Mouse (Mus musculus) myocyte (in vitro differentiated cells): ENCODE measurements around the gene Cpa4. TPM values are rescaled to one million over a fixed set of nuclear protein-coding genes. Genes with fewer than 3 reads are reported as not detected.

ENCODE experiments used
- H3K27me3 ChIP-seq: one replicate; pipeline ENCODE4 v1.6.1; 2011; ENCODE audit not compliant: control insufficient read depth, insufficient read depth, insufficient read length
- H3K36me3 ChIP-seq: one replicate; pipeline ENCODE4 v1.6.1; 2011; ENCODE audit not compliant: control insufficient read depth, insufficient read depth
- H3K4me2 ChIP-seq: one replicate; pipeline ENCODE4 v1.6.1; 2011; ENCODE audit warnings: low read depth, control low read depth
- H3K4me3 ChIP-seq: one replicate; pipeline ENCODE4 v1.5.1; 2011; ENCODE audit warnings: mild to moderate bottlenecking, control low read depth, moderate library complexity
- H3K79me2 ChIP-seq: one replicate; pipeline ENCODE4 v1.6.1; 2011; ENCODE audit not compliant: control insufficient read depth, insufficient read depth
- H3ac ChIP-seq: one replicate; pipeline ENCODE4 v1.6.1; 2011; ENCODE audit not compliant: control insufficient read depth, insufficient read length
- CEBPB ChIP-seq: IDR thresholded peaks from 2 replicates; pipeline ENCODE4 v1.6.1; 2011; ENCODE audit warnings: mild to moderate bottlenecking, moderate library complexity; ENCODE audit not compliant: poor library complexity, insufficient read depth, severe bottlenecking
- E2F4 ChIP-seq: IDR thresholded peaks from one replicate; pipeline ENCODE4 v1.6.1; 2011; ENCODE audit warnings: mild to moderate bottlenecking, control low read depth, moderate library complexity; ENCODE audit not compliant: insufficient read depth
- MAX ChIP-seq: IDR thresholded peaks from one replicate; pipeline ENCODE4 v1.6.1; 2011; ENCODE audit warnings: low read depth, mild to moderate bottlenecking, control low read depth
- MYOD1 ChIP-seq, 3 experiments: IDR thresholded peaks; one replicate each; pipeline ENCODE4 v1.6.1; 2011; ENCODE audit warnings: control low read depth in 2 of 3, low read depth in 2 of 3, mild to moderate bottlenecking in 2 of 3, moderate library complexity in 1 of 3; ENCODE audit not compliant: insufficient read length in 2 of 3, control insufficient read depth in 1 of 3
- MYOG ChIP-seq, 3 experiments: IDR thresholded peaks; one replicate each; pipeline ENCODE4 v1.6.1; 2011; ENCODE audit warnings: control low read depth in 2 of 3, low read depth in 2 of 3, mild to moderate bottlenecking in 2 of 3; ENCODE audit not compliant: insufficient read length in 2 of 3, control insufficient read depth in 1 of 3, insufficient read depth in 1 of 3
- POLR2A ChIP-seq: IDR thresholded peaks from one replicate; pipeline ENCODE4 v1.6.1; 2011; ENCODE audit warnings: low read depth, mild to moderate bottlenecking, control low read depth, moderate library complexity; ENCODE audit not compliant: insufficient read length
- POLR2AphosphoS2 ChIP-seq: IDR thresholded peaks from one replicate; pipeline ENCODE4 v1.6.1; 2011; ENCODE audit warnings: low read depth, control low read depth; ENCODE audit not compliant: insufficient read length
- REST ChIP-seq: IDR thresholded peaks from one replicate; pipeline ENCODE4 v1.6.1; 2011; ENCODE audit warnings: mild to moderate bottlenecking, control low read depth, moderate library complexity; ENCODE audit not compliant: insufficient read depth, insufficient read length
- SRF ChIP-seq: IDR thresholded peaks from one replicate; pipeline ENCODE4 v1.6.1; 2011; ENCODE audit warnings: low read depth; ENCODE audit not compliant: control insufficient read depth, insufficient read length
- TCF12 ChIP-seq: IDR thresholded peaks from one replicate; pipeline ENCODE4 v1.6.1; 2011; ENCODE audit warnings: mild to moderate bottlenecking, control low read depth; ENCODE audit not compliant: poor library complexity, insufficient read depth, severe bottlenecking
- TCF3 ChIP-seq: IDR thresholded peaks from one replicate; pipeline ENCODE4 v1.6.1; 2011; ENCODE audit warnings: low read depth, control low read depth; ENCODE audit not compliant: insufficient read length
- USF1 ChIP-seq: IDR thresholded peaks from one replicate; pipeline ENCODE4 v1.6.1; 2011; ENCODE audit warnings: low read depth, mild to moderate bottlenecking, control low read depth, moderate library complexity
- polyA plus RNA-seq: library from polyadenylated mRNA; unstranded; fragments of >200 nt; fragmentation: generic; extraction: Trizol; gene quantifications from one replicate; pipeline ENCODE4 v1.2.1, GENCODE M21; 2012; ENCODE audit warnings: missing spikeins

Cpa4 gene
- polyA plus RNA-seq, 1 experiment = 0.01 TPM

- Histone ChIP-seq H3K36me3 (no peaks in the 10 kb centered on the region), H3K4me3 (no peak overlapping the region), H3K4me2 (no peak overlapping the region), H3ac (no peak overlapping the region), H3K79me2 (no peaks in the 10 kb centered on the region), H3K27me3 (no peaks in the 10 kb centered on the region)
- TF ChIP-seq SRF = no peak
- TF ChIP-seq REST = no peak
- TF ChIP-seq POLR2AphosphoS2 = no peak
- TF ChIP-seq MAX = no peak
- TF ChIP-seq MYOD1 (IDR thresholded peaks at IDR 0.05; ENCODE audit: control insufficient read depth in 1 of 3, insufficient read length in 2 of 3, low read depth in 2 of 3) = no peak
- TF ChIP-seq TCF12 = no peak
- no peak for TF ChIP-seq MYOG (IDR thresholded peaks at IDR 0.05; ENCODE audit: control insufficient read depth in 1 of 3, insufficient read depth in 1 of 3, insufficient read length in 2 of 3, low read depth in 2 of 3)
- no peak for TF ChIP-seq POLR2A
These were observed 50.6 kb downstream of the Cpa4 start for GRCm38 (mm10) chr6:30618735-30619134.

- Histone ChIP-seq H3K27me3 (no peaks in the 10 kb centered on the region), H3K4me3 (no peak overlapping the region), H3K79me2 (no peaks in the 10 kb centered on the region), H3K36me3 (no peaks in the 10 kb centered on the region), H3K4me2 (no peak overlapping the region), H3ac (no peak overlapping the region)
- TF ChIP-seq MYOD1 (IDR thresholded peaks at IDR 0.05; ENCODE audit: control insufficient read depth in 1 of 3, insufficient read length in 2 of 3, low read depth in 2 of 3) (no peak), MYOG (IDR thresholded peaks at IDR 0.05; ENCODE audit: control insufficient read depth in 1 of 3, insufficient read depth in 1 of 3, insufficient read length in 2 of 3, low read depth in 2 of 3) (no peak), USF1 (no peak), SRF (no peak), CEBPB (no peak), POLR2A (no peak), TCF12 (no peak), TCF3 (no peak), REST (no peak), E2F4 (no peak), POLR2AphosphoS2 (no peak), MAX (no peak)
These were observed 51.4 kb downstream of the Cpa4 start for GRCm38 (mm10) chr6:30619606-30620005.

- no peaks in the 10 kb centered on the region for H3K36me3 ChIP-seq
- TF ChIP-seq USF1 (no peak), MAX (no peak), POLR2AphosphoS2 (no peak), TCF3 (no peak), MYOG (IDR thresholded peaks at IDR 0.05; ENCODE audit: control insufficient read depth in 1 of 3, insufficient read depth in 1 of 3, insufficient read length in 2 of 3, low read depth in 2 of 3) (no peak), REST (no peak), TCF12 (no peak), E2F4 (no peak), CEBPB (no peak)
- H3K79me2 ChIP-seq = no peaks in the 10 kb centered on the region
- H3K4me2 ChIP-seq = no peak overlapping the region
- no peak overlapping the region for H3K4me3 ChIP-seq
- no peaks in the 10 kb centered on the region for H3K27me3 ChIP-seq
- no peak overlapping the region for H3ac ChIP-seq
These were observed 52.4 kb downstream of the Cpa4 start for GRCm38 (mm10) chr6:30620591-30620990.

- peak in 2 of 3 experiments; percentile 77 to 83 for TF ChIP-seq MYOD1 (IDR thresholded peaks at IDR 0.05; ENCODE audit: control insufficient read depth in 1 of 3, insufficient read length in 2 of 3, low read depth in 2 of 3)
- peak in 2 of 3 experiments; percentile 80 to 82 for TF ChIP-seq MYOG (IDR thresholded peaks at IDR 0.05; ENCODE audit: control insufficient read depth in 1 of 3, insufficient read depth in 1 of 3, insufficient read length in 2 of 3, low read depth in 2 of 3)
- TF ChIP-seq REST = no peak
- TF ChIP-seq TCF3 = peak; percentile 89
- no peak overlapping the region for H3ac ChIP-seq
- H3K79me2 ChIP-seq = no peaks in the 10 kb centered on the region
- no peak overlapping the region for H3K4me3 ChIP-seq
- no peaks in the 10 kb centered on the region for H3K27me3 ChIP-seq
- H3K4me2 ChIP-seq = no peak overlapping the region
- no peaks in the 10 kb centered on the region for H3K36me3 ChIP-seq
These were observed 52.8 kb downstream of the Cpa4 start for GRCm38 (mm10) chr6:30620994-30621393.

- Histone ChIP-seq H3K4me2 (no peak overlapping the region), H3K4me3 (no peak overlapping the region), H3K27me3 (no peaks in the 10 kb centered on the region), H3K36me3 (no peaks in the 10 kb centered on the region), H3K79me2 (no peaks in the 10 kb centered on the region), H3ac (no peak overlapping the region)
- no peak for TF ChIP-seq TCF12
- no peak for TF ChIP-seq CEBPB
- TF ChIP-seq USF1 = no peak
- no peak for TF ChIP-seq E2F4
- no peak for TF ChIP-seq MAX
These were observed 53.8 kb downstream of the Cpa4 start for GRCm38 (mm10) chr6:30621986-30622389.
